Mouse (Mus musculus): ENCODE measurements at regions not wholly inside any gene's neighbourhood (a gene's known extent, or its start where the extent isn't known, plus 50 kb on each side); places are given as distances from the start of the nearest gene placed in this dataset.

DNA sequence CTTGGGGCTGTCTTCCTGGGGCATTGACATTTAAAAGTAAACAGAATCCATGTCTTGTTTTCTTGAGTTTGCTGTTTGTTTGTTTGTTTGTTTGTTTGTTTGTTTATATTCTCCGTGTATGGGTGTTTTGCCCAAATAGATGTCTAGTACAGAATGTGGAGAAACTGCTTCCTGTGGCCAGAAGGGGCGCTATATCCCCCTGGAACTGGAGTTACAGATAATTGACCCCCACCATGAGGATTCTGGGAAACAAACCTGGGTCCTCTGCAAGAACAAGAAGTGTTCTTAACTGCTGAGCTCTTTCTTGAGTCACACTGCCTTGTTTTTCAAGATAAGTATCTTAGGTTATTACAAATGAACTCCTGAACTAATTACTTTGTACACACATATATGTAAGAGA is 68.1 kb upstream of the Slc4a7 start:
- H3K9me3 ChIP-seq, result no peaks in the 10 kb centered on the region
- peak overlapping the region; percentile 39; the same call in 1 of the 2 replicates for H3K27ac ChIP-seq
- no peaks in the 10 kb centered on the region; the same call in 1 of the 2 replicates for H3K27me3 ChIP-seq
- no peak overlapping the region for H3K4me3 ChIP-seq
- no peak overlapping the region for H3K9ac ChIP-seq
- ATAC-seq (ENCODE audit: insufficient number of reproducible peaks, insufficient read depth, low FRiP score, low TSS enrichment, low read depth), result no peak
- 38% methylated on average over 2 of the region's 2 CpGs for WGBS
- H3K36me3 ChIP-seq, result no peaks in the 10 kb centered on the region
- H3K4me2 ChIP-seq, result peak overlapping the region; percentile 71
- H3K4me1 ChIP-seq, result peaks cover 27% of the 10 kb centered on the region

DNA sequence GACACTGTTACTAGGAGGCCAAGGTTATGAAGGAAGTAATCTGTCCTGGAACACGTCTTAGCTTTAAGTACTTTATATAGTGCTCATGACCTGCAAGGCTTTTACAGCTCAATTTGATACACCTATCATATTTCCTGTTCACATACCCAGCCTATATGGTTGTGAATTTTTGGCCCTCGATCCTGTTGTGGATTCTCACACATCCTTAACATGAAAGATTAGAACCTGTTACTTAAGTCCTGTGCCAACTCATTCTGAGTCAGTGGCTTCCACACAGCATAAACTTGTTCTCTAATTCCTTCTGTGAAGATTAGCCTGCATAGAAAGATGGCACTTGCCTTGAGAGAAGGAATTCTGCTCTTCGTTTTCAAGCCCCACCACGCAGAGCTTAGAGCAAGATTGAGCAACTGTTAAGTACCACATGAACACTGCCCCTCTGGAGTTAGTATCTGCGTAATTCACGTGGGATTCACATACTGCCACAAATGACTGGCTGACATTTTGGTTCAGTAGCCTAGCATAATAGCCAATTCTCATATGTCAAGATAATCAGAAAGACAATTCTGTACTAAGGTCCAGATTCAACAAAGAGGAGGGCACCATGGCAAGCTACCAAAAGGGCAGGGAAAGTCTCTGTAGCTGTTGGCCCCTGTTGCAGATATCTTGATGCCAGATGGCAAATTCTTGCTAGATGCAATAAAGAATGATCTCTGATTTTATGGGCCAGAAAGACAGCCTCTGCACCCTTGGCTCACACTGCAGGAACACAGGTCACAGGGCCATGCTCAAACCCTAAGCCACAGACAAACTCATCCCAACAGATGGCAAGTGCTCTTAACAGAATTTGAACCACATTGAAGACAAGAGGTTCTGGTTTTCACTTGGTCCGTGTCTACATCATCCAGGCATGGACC is 62.7 kb upstream of the Slc4a7 start:
- Histone ChIP-seq H3K27me3 (no peaks in the 10 kb centered on the region), H3K4me1 (0 out of 2 replicates have a peak, but pooled peaks cover 9% of the 10 kb centered on the region), H3K27ac (no peak overlapping the region), H3K4me2 (no peak overlapping the region), H3K9ac (no peak overlapping the region), H3K9me3 (no peaks in the 10 kb centered on the region), H3K4me3 (no peak overlapping the region), H3K36me3 (no peaks in the 10 kb centered on the region)
- 65% methylated on average over 7 of the region's 7 CpGs for WGBS
- no peak; the same call in 1 of the 2 replicates for ATAC-seq (ENCODE audit: insufficient number of reproducible peaks, insufficient read depth, low FRiP score, low TSS enrichment, low read depth)

DNA sequence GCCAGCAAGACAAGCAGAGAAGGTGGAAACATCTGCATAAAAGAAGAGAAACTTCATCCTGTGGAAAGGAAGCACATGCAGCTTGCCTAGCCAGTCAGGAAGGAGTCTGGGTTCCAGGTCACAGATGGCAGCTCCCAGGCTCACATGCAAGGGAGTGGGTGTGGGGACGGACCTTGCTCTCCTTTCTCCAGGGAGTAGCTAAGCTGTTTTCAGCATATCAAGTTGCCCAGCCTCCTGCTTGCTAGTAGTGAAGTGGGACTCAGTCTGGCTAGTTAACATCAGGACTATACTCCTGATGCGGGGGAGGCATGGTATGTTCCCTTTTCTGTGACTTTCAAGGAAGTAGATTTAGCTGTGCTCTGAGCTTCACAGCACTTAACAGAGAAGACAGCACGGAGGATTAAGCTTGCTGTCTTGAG is 62.0 kb upstream of the Slc4a7 start:
- H3K4me1 ChIP-seq, result 0 out of 2 replicates have a peak, but pooled peaks cover 9% of the 10 kb centered on the region
- H3K27me3 ChIP-seq, result no peaks in the 10 kb centered on the region
- 35% methylated on average over 3 of the region's 3 CpGs for WGBS
- no peak overlapping the region for H3K9ac ChIP-seq
- no peak overlapping the region for H3K27ac ChIP-seq
- H3K4me2 ChIP-seq, result no peak overlapping the region
- no peaks in the 10 kb centered on the region for H3K36me3 ChIP-seq
- H3K4me3 ChIP-seq, result no peak overlapping the region
- ATAC-seq (ENCODE audit: insufficient number of reproducible peaks, insufficient read depth, low FRiP score, low TSS enrichment, low read depth), result no peak
- no peaks in the 10 kb centered on the region for H3K9me3 ChIP-seq

DNA sequence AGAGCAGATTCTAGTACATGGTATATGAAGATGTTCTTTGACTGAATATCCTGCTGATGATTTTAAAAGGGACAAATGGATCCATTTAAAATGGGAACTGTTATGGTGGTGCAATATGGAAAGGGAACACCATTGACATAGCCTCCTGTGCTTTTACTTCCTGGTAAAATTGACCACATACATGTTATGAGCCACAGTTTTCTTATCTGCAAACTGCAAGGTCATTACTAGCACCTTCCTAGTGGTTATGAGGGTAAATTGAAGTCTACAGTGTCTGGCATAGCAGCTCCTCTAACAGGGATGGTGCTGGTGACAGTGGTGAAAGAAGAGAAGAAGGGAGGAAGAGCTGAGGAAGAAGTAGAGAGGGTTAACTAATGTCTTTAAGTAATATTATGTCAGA is 61.5 kb upstream of the Slc4a7 start:
- Histone ChIP-seq H3K4me3 (no peak overlapping the region), H3K4me1 (0 out of 2 replicates have a peak, but pooled peaks cover 9% of the 10 kb centered on the region), H3K36me3 (no peaks in the 10 kb centered on the region), H3K27me3 (no peaks in the 10 kb centered on the region), H3K9me3 (no peaks in the 10 kb centered on the region), H3K9ac (no peak overlapping the region), H3K27ac (no peak overlapping the region), H3K4me2 (no peak overlapping the region)
- no peak for ATAC-seq (ENCODE audit: insufficient number of reproducible peaks, insufficient read depth, low FRiP score, low TSS enrichment, low read depth)

DNA sequence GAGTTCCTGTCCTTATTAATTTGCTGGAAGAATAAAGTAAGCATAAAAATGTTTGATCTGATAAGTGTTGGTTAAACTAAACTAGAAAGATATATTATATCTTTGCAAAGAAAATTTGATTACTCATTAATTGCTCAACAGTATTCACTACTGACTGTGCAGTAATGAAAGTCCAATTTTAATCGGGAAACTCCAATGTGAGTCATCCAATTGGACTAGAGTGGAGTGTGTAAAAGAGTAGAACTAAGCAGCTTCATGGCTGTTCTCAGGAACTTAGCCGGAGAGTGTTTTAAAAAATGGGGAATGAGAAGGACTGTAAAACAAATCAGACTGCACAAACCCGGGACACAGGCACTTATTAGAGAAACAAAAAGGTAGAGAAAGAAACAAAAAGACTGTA is 58.5 kb upstream of the Slc4a7 start:
- H3K27ac ChIP-seq, result no peak overlapping the region
- 91% methylated on average over 3 of the region's 3 CpGs for WGBS
- H3K9ac ChIP-seq, result no peak overlapping the region
- H3K36me3 ChIP-seq, result no peaks in the 10 kb centered on the region
- H3K27me3 ChIP-seq, result no peaks in the 10 kb centered on the region
- H3K4me2 ChIP-seq, result no peak overlapping the region
- ATAC-seq (ENCODE audit: insufficient number of reproducible peaks, insufficient read depth, low FRiP score, low TSS enrichment, low read depth), result no peak
- H3K4me3 ChIP-seq, result no peak overlapping the region
- no peaks in the 10 kb centered on the region for H3K9me3 ChIP-seq
- 0 out of 2 replicates have a peak, but pooled peaks cover 9% of the 10 kb centered on the region for H3K4me1 ChIP-seq

DNA sequence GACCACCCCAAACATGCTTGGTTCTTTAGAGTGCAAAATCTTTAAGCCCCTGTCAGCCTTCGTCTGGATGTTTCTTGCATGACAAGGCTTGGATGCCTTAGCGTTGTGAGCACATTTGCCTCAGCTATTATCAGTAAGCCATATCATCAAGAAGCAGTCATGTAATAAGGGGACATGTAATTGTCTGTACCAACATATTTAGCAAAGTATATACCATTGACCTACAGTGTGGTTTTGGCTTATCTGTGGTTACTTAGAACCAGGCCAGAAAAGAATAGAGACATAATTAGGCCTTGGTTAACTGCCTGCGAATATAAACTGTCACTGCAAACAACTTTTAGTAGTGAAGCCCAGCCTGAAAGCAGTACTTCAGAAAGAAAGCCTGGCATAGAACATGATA is 57.0 kb upstream of the Slc4a7 start:
- H3K4me2 ChIP-seq, result no peak overlapping the region
- H3K9ac ChIP-seq, result no peak overlapping the region
- 65% methylated on average over 3 of the region's 3 CpGs for WGBS
- H3K36me3 ChIP-seq, result no peaks in the 10 kb centered on the region
- H3K4me3 ChIP-seq, result no peak overlapping the region
- no peaks in the 10 kb centered on the region for H3K4me1 ChIP-seq
- no peak for ATAC-seq (ENCODE audit: insufficient number of reproducible peaks, insufficient read depth, low FRiP score, low TSS enrichment, low read depth)
- H3K9me3 ChIP-seq, result no peaks in the 10 kb centered on the region
- no peak overlapping the region for H3K27ac ChIP-seq
- H3K27me3 ChIP-seq, result no peaks in the 10 kb centered on the region
